Mouse (Mus musculus) CH12.LX (cell line): ENCODE measurements around the gene Rsph3b. TPM values are rescaled to one million over a fixed set of nuclear protein-coding genes. Genes with fewer than 3 reads are reported as not detected.
"Not testable (repeated sequence)": the region's sequence is repeated elsewhere in the genome, so short reads cannot be mapped to it uniquely, and the experiment has no call there.

Source experiments
- DNase-seq: peaks from one replicate; pipeline ENCODE4 v3.0.0-alpha.2; 2013; ENCODE audit errors: extremely low read depth
- H3K27ac ChIP-seq: 2 replicates; pipeline ENCODE4 v1.5.1; 2012; ENCODE audit warnings: low read depth, mild to moderate bottlenecking, control low read depth, moderate library complexity; ENCODE audit not compliant: insufficient read depth
- H3K27me3 ChIP-seq: replicated peaks from 2 replicates; pipeline ENCODE3; 2012; ENCODE audit warnings: inconsistent platforms
- H3K36me3 ChIP-seq, 2 experiments: replicated peaks in 1 of 2; 2 replicates each; pipeline versions ENCODE3 to v1.6.1; 2012; ENCODE audit warnings: inconsistent platforms in 1 of 2, low read length in 1 of 2, mild to moderate bottlenecking in 1 of 2, mixed read lengths in 1 of 2, moderate library complexity in 1 of 2; ENCODE audit not compliant: control insufficient read depth in 1 of 2, insufficient read depth in 1 of 2
- H3K4me1 ChIP-seq, 2 experiments: 2 replicates each; pipeline ENCODE4 v1.6.1; 2012; ENCODE audit warnings: inconsistent platforms in 1 of 2, moderate library complexity in 1 of 2; ENCODE audit not compliant: insufficient read depth in 2 of 2, control insufficient read depth in 1 of 2
- H3K4me2 ChIP-seq: 2 replicates; pipeline ENCODE4 v1.6.1; 2012; ENCODE audit warnings: low read depth, mild to moderate bottlenecking, control low read depth; ENCODE audit not compliant: poor library complexity, insufficient read depth, severe bottlenecking
- H3K4me3 ChIP-seq, 3 experiments: fragments of 150-350 bp in 1 of 3; sonication (generic) in 1 of 3; replicated peaks in 1 of 3; 2 replicates each; pipeline versions ENCODE3 to v1.5.1; 2011 to 2012; ENCODE audit warnings: low read depth in 2 of 3, low read length in 2 of 3, mild to moderate bottlenecking in 2 of 3, moderate library complexity in 2 of 3, control low read depth in 1 of 3, improper control_type of control experiment in 1 of 3, inconsistent platforms in 1 of 3, mixed read lengths in 1 of 3; ENCODE audit not compliant: poor library complexity in 1 of 3
- H3K79me2 ChIP-seq: replicated peaks from 2 replicates; pipeline ENCODE4 v1.6.1; 2012; ENCODE audit warnings: mild to moderate bottlenecking, moderate library complexity; ENCODE audit not compliant: control insufficient read depth, poor library complexity, insufficient read depth, severe bottlenecking; ENCODE audit errors: extremely low read depth
- H3K9ac ChIP-seq: 2 replicates; pipeline ENCODE4 v1.6.1; 2012; ENCODE audit warnings: low read depth, mild to moderate bottlenecking, control low read depth, moderate library complexity; ENCODE audit not compliant: insufficient read depth
- H3K9me3 ChIP-seq: replicated peaks from 2 replicates; pipeline ENCODE3; 2012; ENCODE audit warnings: low read length, inconsistent platforms, mixed read lengths
- MXI1 ChIP-seq: IDR thresholded peaks from 2 replicates; pipeline ENCODE4 v1.6.1; 2011; ENCODE audit warnings: mild to moderate bottlenecking, low read depth, low read length, improper control_type of control experiment
- NELFE ChIP-seq: IDR thresholded peaks from 2 replicates; pipeline ENCODE4 v1.6.1; 2011; ENCODE audit warnings: low read depth, low read length, improper control_type of control experiment
- POLR2A ChIP-seq: IDR thresholded peaks from 2 replicates; pipeline ENCODE4 v1.6.1; 2011; ENCODE audit warnings: low read depth, mild to moderate bottlenecking, improper control_type of control experiment, low read length
- TCF12 ChIP-seq: IDR thresholded peaks from 2 replicates; pipeline ENCODE4 v1.6.1; 2014; ENCODE audit warnings: low read depth, mild to moderate bottlenecking, inconsistent platforms, low read length, improper control_type of control experiment
- dilution Hi-C: fragments of 300-500 bp; cut with MboI; formaldehyde crosslinking; loops from 2 replicates; pipeline ENCODE4 v1.14.3; 2020; ENCODE audit warnings: low sequenced_read_pairs; ENCODE audit not compliant: extremely low pct_unique_long_range_greater_than_20kb, extremely low pct_ligation_motif_present
- in situ Hi-C: fragments of 300-500 bp; cut with MboI; formaldehyde crosslinking; loops from 3 replicates; pipeline ENCODE4 v1.14.3; 2019; ENCODE audit warnings: low sequenced_read_pairs, low pct_ligation_motif_present, low pct_unique_long_range_greater_than_20kb, mixed read lengths
- polyA plus RNA-seq: library from polyadenylated mRNA; unstranded; fragments of >175 nt; gene quantifications from 2 replicates; pipeline ENCODE4 v1.2.1, GENCODE M21; 2012; ENCODE audit warnings: low read depth; ENCODE audit not compliant: insufficient read length
- total RNA-seq, 2 experiments: library from RNA; depleted of rRNA; stranded (reverse); fragments of 300-350 nt in 1 of 2; fragments of >200 nt in 1 of 2; gene quantifications; 2 replicates each; pipeline ENCODE4 v1.2.3; 2012 to 2014

The Rsph3b gene
- total and polyA plus RNA-seq, 3 experiments, result 8.3 to 19.7 (median 12.2) TPM

- H3K27ac ChIP-seq, DNase-seq, H3K4me1 ChIP-seq, H3K9ac ChIP-seq, H3K36me3 ChIP-seq, in situ Hi-C loops, dilution Hi-C loops, H3K9me3 ChIP-seq, H3K4me3 ChIP-seq, H3K27me3 ChIP-seq, H3K79me2 ChIP-seq: not testable (repeated sequence)
- H3K4me2 ChIP-seq, result peak overlapping the region; percentile 38; the same call in 1 of the 2 replicates
Measured at GRCm38 (mm10) chr17:6980144-6980543, 31.7 kb upstream of the Rsph3b start.

GRCm38 (mm10) chr17:6979380-6979779, 30.9 kb upstream of the Rsph3b start:
- H3K27me3 ChIP-seq, H3K4me1 ChIP-seq, H3K36me3 ChIP-seq, dilution Hi-C loops, H3K79me2 ChIP-seq, H3K9me3 ChIP-seq, in situ Hi-C loops, DNase-seq: not testable (repeated sequence)
- Histone ChIP-seq H3K4me3 (peak overlapping the region; percentile 32 to 95 (median 63)), H3K27ac (peak overlapping the region; percentile 31; the same call in 1 of the 2 replicates), H3K9ac (peak overlapping the region; percentile 99), H3K4me2 (peak overlapping the region; percentile 89)

GRCm38 (mm10) chr17:6978287-6979248, 30.1 kb upstream of the Rsph3b start, which contains the start of gene Gm49721:
Gene Gm49721 (plus strand): TSS chr17:6978904.
- Histone ChIP-seq H3K9ac (peak within 1 kb of the TSS; percentile 99), H3K4me3 (peak within 1 kb of the TSS; percentile 32 to 95 (median 63)), H3K4me2 (peak within 1 kb of the TSS; percentile 89), H3K27ac (peak within 1 kb of the TSS; percentile 31; the same call in 1 of the 2 replicates)
- in situ Hi-C loops, H3K9me3 ChIP-seq, H3K4me1 ChIP-seq, H3K36me3 ChIP-seq, H3K27me3 ChIP-seq, dilution Hi-C loops, H3K79me2 ChIP-seq, DNase-seq: not testable (repeated sequence)
- TF ChIP-seq TCF12 (peak; percentile 21; the same call in 1 of the 2 replicates), MXI1 (0 out of 2 replicates have a peak, but pooled peaks have one; percentile 38), NELFE (0 out of 2 replicates have a peak, but pooled peaks have one; percentile 22), POLR2A (peak; percentile 56; the same call in 1 of the 2 replicates)

- in situ Hi-C loops, dilution Hi-C loops, H3K79me2 ChIP-seq, DNase-seq, H3K9me3 ChIP-seq, H3K4me1 ChIP-seq, H3K4me2 ChIP-seq, H3K27me3 ChIP-seq, H3K27ac ChIP-seq, H3K36me3 ChIP-seq, H3K4me3 ChIP-seq, H3K9ac ChIP-seq: not testable (repeated sequence)
Measured at GRCm38 (mm10) chr17:6974985-6975384, 26.5 kb upstream of the Rsph3b start.

GRCm38 (mm10) chr17:6972836-6973396, 24.4 kb upstream of the Rsph3b start:
- in situ Hi-C loops, dilution Hi-C loops: not testable (repeated sequence)

More at GRCm38 (mm10) chr17:6972836-6973396, 24.4 kb upstream of the Rsph3b start:
- not testable (repeated sequence) for H3K79me2 ChIP-seq, H3K9me3 ChIP-seq, DNase-seq, H3K9ac ChIP-seq, H3K4me1 ChIP-seq, H3K27me3 ChIP-seq, H3K27ac ChIP-seq, H3K36me3 ChIP-seq, H3K4me2 ChIP-seq, H3K4me3 ChIP-seq
